ENCODE assay signal across 8 mouse cellular contexts in genomic region chr4:62660554-62660864, GRCm38 (mm10).
A peak's percentile ranks its signal among the peaks of the same experiment; 100 is the strongest.
DNase-seq lines count a peak whose midpoint lies in the region; ATAC-seq and TF ChIP-seq lines count a peak whose summit lies in the region.

No protein-coding gene starts in this region.

- TF ChIP-seq EP300 in lung, postnatal 0 days (IDR thresholded peaks at IDR 0.05), result no peak

- no peaks in the 10 kb centered on the region for H3K9me3 ChIP-seq in lung, postnatal 0 days (ENCODE audit: low read length)
- H3K9me3 ChIP-seq in forebrain, embryonic 10.5 days, result no peaks in the 10 kb centered on the region
- H3K9me3 ChIP-seq in intestine, postnatal 0 days (ENCODE audit: control insufficient read depth), result no peaks in the 10 kb centered on the region
- H3K9me3 ChIP-seq in midbrain, embryonic 15.5 days, result no peaks in the 10 kb centered on the region

- no peak overlapping the region for H3K4me2 ChIP-seq in lung, postnatal 0 days (replicated peaks; ENCODE audit: low read depth, low read length)
- H3K4me2 ChIP-seq in intestine, postnatal 0 days (replicated peaks; ENCODE audit: low read depth), result no peak overlapping the region
- no peak overlapping the region for H3K4me2 ChIP-seq in midbrain, embryonic 15.5 days

- 9% methylated on average over 3 of the region's 3 CpGs for WGBS in lung, postnatal 0 days
- 21% methylated on average over 3 of the region's 3 CpGs for WGBS in lung, adult 2 months
- WGBS in forebrain, embryonic 10.5 days, result 0% methylated on average over 3 of the region's 3 CpGs
- 29% methylated on average over 3 of the region's 3 CpGs for WGBS in intestine, postnatal 0 days
- WGBS in midbrain, embryonic 15.5 days, result 3% methylated on average over 3 of the region's 3 CpGs

- H3K27ac ChIP-seq in lung, postnatal 0 days (ENCODE audit: low read length), result 0 out of 2 replicates have a peak overlapping the region, but pooled peaks have one; percentile 23
- H3K27ac ChIP-seq in forebrain, embryonic 10.5 days, result peak overlapping the region; percentile 90
- H3K27ac ChIP-seq in intestine, postnatal 0 days (ENCODE audit: low read depth, low read length), result peak overlapping the region; percentile 15; the same call in 1 of the 2 replicates
- H3K27ac ChIP-seq in midbrain, embryonic 15.5 days, result peak overlapping the region; percentile 40; the same call in 1 of the 2 replicates

- TF ChIP-seq CTCF in lung, postnatal 0 days (IDR thresholded peaks at IDR 0.05), result no peak
- no peak for TF ChIP-seq CTCF in lung, adult 2 months (IDR thresholded peaks at IDR 0.05; ENCODE audit: insufficient read depth, low read length)
- no peak for TF ChIP-seq CTCF in intestine, postnatal 0 days (IDR thresholded peaks at IDR 0.05; ENCODE audit: low read depth)

- no peak overlapping the region for H3K9ac ChIP-seq in lung, postnatal 0 days (replicated peaks; ENCODE audit: low read depth)
- no peak overlapping the region for H3K9ac ChIP-seq in intestine, postnatal 0 days (ENCODE audit: low read depth, low read length)
- H3K9ac ChIP-seq in midbrain, embryonic 15.5 days, result no peak overlapping the region

- no peaks in the 10 kb centered on the region for H3K27me3 ChIP-seq in lung, postnatal 0 days (replicated peaks; ENCODE audit: insufficient read depth, low read length)
- H3K27me3 ChIP-seq in forebrain, embryonic 10.5 days (ENCODE audit: poor library complexity, severe bottlenecking), result no peaks in the 10 kb centered on the region
- H3K27me3 ChIP-seq in intestine, postnatal 0 days (replicated peaks; ENCODE audit: control insufficient read depth, insufficient read depth, low read length), result no peaks in the 10 kb centered on the region
- no peaks in the 10 kb centered on the region for H3K27me3 ChIP-seq in midbrain, embryonic 15.5 days (replicated peaks)

- ATAC-seq in lung, postnatal 0 days, result peak; percentile 68
- no peak; the same call in 1 of the 2 replicates for ATAC-seq in intestine, postnatal 0 days
- 0 out of 2 replicates have a peak, but pooled peaks have one; percentile 31 for ATAC-seq in midbrain, embryonic 15.5 days (replicated peaks)

- TF ChIP-seq POLR2A in lung, adult 2 months (IDR thresholded peaks at IDR 0.05; ENCODE audit: borderline replicate concordance, extremely low read depth, low read depth, low read length), result no peak

- H3K4me3 ChIP-seq in lung, postnatal 0 days (ENCODE audit: low read depth, low read length), result no peak overlapping the region
- no peak overlapping the region for H3K4me3 ChIP-seq in lung, adult 2 months (replicated peaks; ENCODE audit: extremely low read depth, low read depth, low read length)
- H3K4me3 ChIP-seq in forebrain, embryonic 10.5 days, result peak overlapping the region; percentile 34; the same call in 1 of the 2 replicates
- H3K4me3 ChIP-seq in intestine, postnatal 0 days (ENCODE audit: low read depth, low read length), result no peak overlapping the region
- H3K4me3 ChIP-seq in midbrain, embryonic 15.5 days, result no peak overlapping the region

- peaks cover 24% of the 10 kb centered on the region; the same call in 1 of the 2 replicates for H3K4me1 ChIP-seq in lung, postnatal 0 days (ENCODE audit: insufficient read depth, low read depth, low read length)
- H3K4me1 ChIP-seq in lung, adult 2 months (ENCODE audit: control insufficient read depth, insufficient read depth, low read length), result peaks cover 27% of the 10 kb centered on the region
- H3K4me1 ChIP-seq in forebrain, embryonic 10.5 days, result peaks cover 60% of the 10 kb centered on the region
- H3K4me1 ChIP-seq in intestine, postnatal 0 days (replicated peaks; ENCODE audit: control insufficient read depth, insufficient read depth, low read length), result peaks cover 5% of the 10 kb centered on the region
- H3K4me1 ChIP-seq in midbrain, embryonic 15.5 days, result peaks cover 28% of the 10 kb centered on the region

- peak; percentile 80 for DNase-seq in lung, postnatal 0 days (ENCODE audit: low spot score)
- no peak for DNase-seq in lung, adult 2 months
- DNase-seq in forebrain, embryonic 10.5 days (ENCODE audit: extremely low spot score, low spot score), result peak; percentile 81
- DNase-seq in frontal cortex, adult 2 months (ENCODE audit: extremely low spot score in 1 of 2, low spot score in 1 of 2), result no peak
- DNase-seq in cerebellum, adult 9-10 months, result no peak
- DNase-seq in testis, postnatal 14 days (ENCODE audit: low spot score), result no peak

- H3K36me3 ChIP-seq in lung, postnatal 0 days (ENCODE audit: insufficient read depth, low read length), result no peaks in the 10 kb centered on the region
- peaks cover 30% of the 10 kb centered on the region for H3K36me3 ChIP-seq in forebrain, embryonic 10.5 days (replicated peaks)
- peaks cover 24% of the 10 kb centered on the region for H3K36me3 ChIP-seq in intestine, postnatal 0 days (ENCODE audit: control insufficient read depth, insufficient read depth)
- H3K36me3 ChIP-seq in midbrain, embryonic 15.5 days (replicated peaks), result no peaks in the 10 kb centered on the region

Comparison
In these comparisons a context has a peak if more than half of its experiments do, and no peak if none do; other contexts are left out.
1. DNase-seq: peak in lung, postnatal 0 days (single experiment) and forebrain, embryonic 10.5 days (single experiment); none in lung, adult 2 months (single experiment), frontal cortex, adult 2 months (0 of 2), cerebellum, adult 9-10 months (single experiment) and testis, postnatal 14 days (single experiment).
2. H3K27ac ChIP-seq: peak in every context shown above with its lines; median percentile 90 in forebrain, embryonic 10.5 days; 40 in midbrain, embryonic 15.5 days; 23 in lung, postnatal 0 days; 15 in intestine, postnatal 0 days.